Mouse (Mus musculus): ENCODE results near the gene Zswim8. TPM values are rescaled to one million over a fixed set of nuclear protein-coding genes. Genes with fewer than 3 reads are reported as not detected.

Gene Zswim8
- polyA plus RNA-seq, 1 experiment from 2014 or later, result 22.3 TPM

GRCm38 (mm10) chr14:20733952-20734774 lies 26.8 kb downstream of the Zswim8 start, which contains the start of gene Ndst2:
Gene Ndst2, minus strand, starts transcription at chr14:20734562.
- Histone ChIP-seq H3K4me1 (ENCODE audit: control insufficient read depth, insufficient read depth, low read length) (peaks cover 29% of the 10 kb centered on the region), H3K36me3 (ENCODE audit: control insufficient read depth, insufficient read depth) (peaks cover 41% of the 10 kb centered on the region), H3K4me2 (ENCODE audit: low read depth, low read length) (peak within 1 kb of the TSS; percentile 92)

GRCm38 (mm10) chr14:20735052-20735451 lies 27.7 kb downstream of the Zswim8 start:
- Histone ChIP-seq H3K9ac (ENCODE audit: low read length) (peak overlapping the region; percentile 95), H3K27me3 (ENCODE audit: control insufficient read depth, insufficient read depth, low read length) (no peaks in the 10 kb centered on the region), H3K4me3 (ENCODE audit: low read length) (no peak overlapping the region), H3K4me1 (ENCODE audit: control insufficient read depth, insufficient read depth, low read length) (peaks cover 29% of the 10 kb centered on the region), H3K4me2 (ENCODE audit: low read depth, low read length) (no peak overlapping the region; the same call in 1 of the 2 replicates), H3K27ac (ENCODE audit: low read length) (peak overlapping the region; percentile 93), H3K36me3 (ENCODE audit: control insufficient read depth, insufficient read depth) (peaks cover 35% of the 10 kb centered on the region), H3K9me3 (replicated peaks; ENCODE audit: control insufficient read depth, low read length) (no peaks in the 10 kb centered on the region)
- no peak for ATAC-seq (replicated peaks; ENCODE audit: extremely low read depth, insufficient read depth, low FRiP score)
- 28% methylated on average over 2 of the region's 2 CpGs for WGBS

More at GRCm38 (mm10) chr14:20733952-20734774, 26.8 kb downstream of the Zswim8 start, which contains the start of gene Ndst2:
- H3K4me3 ChIP-seq (ENCODE audit: low read length), result peak within 1 kb of the TSS; percentile 88
- WGBS, result under 1% methylated on average over 73 of the region's 81 CpGs
- H3K27me3 ChIP-seq (ENCODE audit: control insufficient read depth, insufficient read depth, low read length), result no peaks in the 10 kb centered on the region
- peak within 1 kb of the TSS; percentile 93 for H3K27ac ChIP-seq (ENCODE audit: low read length)
- H3K9me3 ChIP-seq (replicated peaks; ENCODE audit: control insufficient read depth, low read length), result no peaks in the 10 kb centered on the region
- ATAC-seq (replicated peaks; ENCODE audit: extremely low read depth, insufficient read depth, low FRiP score), result peak; percentile 97
- H3K9ac ChIP-seq (ENCODE audit: low read length), result peak within 1 kb of the TSS; percentile 95

GRCm38 (mm10) chr14:20735892-20736390 lies 28.6 kb downstream of the Zswim8 start:
- WGBS, result 67% methylated on average over 13 of the region's 13 CpGs
- H3K36me3 ChIP-seq (ENCODE audit: control insufficient read depth, insufficient read depth), result peaks cover 27% of the 10 kb centered on the region; the same call in 1 of the 2 replicates
- H3K9me3 ChIP-seq (replicated peaks; ENCODE audit: control insufficient read depth, low read length), result no peaks in the 10 kb centered on the region
- H3K4me3 ChIP-seq (ENCODE audit: low read length), result no peak overlapping the region
- no peak overlapping the region for H3K9ac ChIP-seq (ENCODE audit: low read length)
- H3K4me2 ChIP-seq (ENCODE audit: low read depth, low read length), result no peak overlapping the region
- peak overlapping the region; percentile 93 for H3K27ac ChIP-seq (ENCODE audit: low read length)
- ATAC-seq (replicated peaks; ENCODE audit: extremely low read depth, insufficient read depth, low FRiP score), result no peak
- peaks cover 29% of the 10 kb centered on the region for H3K4me1 ChIP-seq (ENCODE audit: control insufficient read depth, insufficient read depth, low read length)
- H3K27me3 ChIP-seq (ENCODE audit: control insufficient read depth, insufficient read depth, low read length), result no peaks in the 10 kb centered on the region

GRCm38 (mm10) chr14:20737306-20737705 lies 30.0 kb downstream of the Zswim8 start:
- no peak overlapping the region for H3K27ac ChIP-seq (ENCODE audit: low read length)
- WGBS, result 25% methylated on average over 14 of the region's 14 CpGs
- H3K9ac ChIP-seq (ENCODE audit: low read length), result no peak overlapping the region
- H3K4me3 ChIP-seq (ENCODE audit: low read length), result no peak overlapping the region
- H3K4me1 ChIP-seq (ENCODE audit: control insufficient read depth, insufficient read depth, low read length), result peaks cover 27% of the 10 kb centered on the region
- no peaks in the 10 kb centered on the region for H3K9me3 ChIP-seq (replicated peaks; ENCODE audit: control insufficient read depth, low read length)
- H3K36me3 ChIP-seq (ENCODE audit: control insufficient read depth, insufficient read depth), result peaks cover 29% of the 10 kb centered on the region
- H3K27me3 ChIP-seq (ENCODE audit: control insufficient read depth, insufficient read depth, low read length), result no peaks in the 10 kb centered on the region
- H3K4me2 ChIP-seq (ENCODE audit: low read depth, low read length), result no peak overlapping the region
- no peak for ATAC-seq (replicated peaks; ENCODE audit: extremely low read depth, insufficient read depth, low FRiP score)

GRCm38 (mm10) chr14:20738511-20738910 lies 31.2 kb downstream of the Zswim8 start:
- Histone ChIP-seq H3K27ac (ENCODE audit: low read length) (no peak overlapping the region), H3K4me1 (ENCODE audit: control insufficient read depth, insufficient read depth, low read length) (peaks cover 21% of the 10 kb centered on the region), H3K27me3 (ENCODE audit: control insufficient read depth, insufficient read depth, low read length) (no peaks in the 10 kb centered on the region), H3K4me3 (ENCODE audit: low read length) (no peak overlapping the region), H3K9ac (ENCODE audit: low read length) (no peak overlapping the region), H3K36me3 (ENCODE audit: control insufficient read depth, insufficient read depth) (peaks cover 33% of the 10 kb centered on the region), H3K9me3 (replicated peaks; ENCODE audit: control insufficient read depth, low read length) (no peaks in the 10 kb centered on the region), H3K4me2 (ENCODE audit: low read depth, low read length) (no peak overlapping the region)
- ATAC-seq (replicated peaks; ENCODE audit: extremely low read depth, insufficient read depth, low FRiP score), result no peak
- WGBS, result 55% methylated on average over 8 of the region's 8 CpGs

- Histone ChIP-seq H3K9ac (ENCODE audit: low read length) (no peak overlapping the region), H3K9me3 (replicated peaks; ENCODE audit: control insufficient read depth, low read length) (no peaks in the 10 kb centered on the region), H3K4me3 (ENCODE audit: low read length) (no peak overlapping the region), H3K27ac (ENCODE audit: low read length) (no peak overlapping the region), H3K27me3 (ENCODE audit: control insufficient read depth, insufficient read depth, low read length) (no peaks in the 10 kb centered on the region), H3K36me3 (ENCODE audit: control insufficient read depth, insufficient read depth) (peaks cover 44% of the 10 kb centered on the region), H3K4me1 (ENCODE audit: control insufficient read depth, insufficient read depth, low read length) (peaks cover 8% of the 10 kb centered on the region), H3K4me2 (ENCODE audit: low read depth, low read length) (no peak overlapping the region)
- 0 out of 2 replicates have a peak, but pooled peaks have one; percentile 18 for ATAC-seq (replicated peaks; ENCODE audit: extremely low read depth, insufficient read depth, low FRiP score)
- WGBS, result 82% methylated on average over 9 of the region's 9 CpGs
These were observed 33.9 kb downstream of the Zswim8 start for GRCm38 (mm10) chr14:20741301-20741700.

- Histone ChIP-seq H3K27me3 (ENCODE audit: control insufficient read depth, insufficient read depth, low read length) (no peaks in the 10 kb centered on the region), H3K4me3 (ENCODE audit: low read length) (no peak overlapping the region), H3K27ac (ENCODE audit: low read length) (no peak overlapping the region), H3K9me3 (replicated peaks; ENCODE audit: control insufficient read depth, low read length) (no peaks in the 10 kb centered on the region), H3K4me1 (ENCODE audit: control insufficient read depth, insufficient read depth, low read length) (peaks cover 12% of the 10 kb centered on the region), H3K9ac (ENCODE audit: low read length) (no peak overlapping the region), H3K4me2 (ENCODE audit: low read depth, low read length) (no peak overlapping the region), H3K36me3 (ENCODE audit: control insufficient read depth, insufficient read depth) (peaks cover 30% of the 10 kb centered on the region)
- ATAC-seq (replicated peaks; ENCODE audit: extremely low read depth, insufficient read depth, low FRiP score), result no peak
- 66% methylated on average over 3 of the region's 3 CpGs for WGBS
These were observed 36.3 kb downstream of the Zswim8 start for GRCm38 (mm10) chr14:20743614-20744013.

GRCm38 (mm10) chr14:20746935-20747334 lies 39.6 kb downstream of the Zswim8 start:
- H3K9me3 ChIP-seq (replicated peaks; ENCODE audit: control insufficient read depth, low read length), result no peaks in the 10 kb centered on the region
- ATAC-seq (replicated peaks; ENCODE audit: extremely low read depth, insufficient read depth, low FRiP score), result no peak
- no peak overlapping the region for H3K27ac ChIP-seq (ENCODE audit: low read length)
- peaks cover 22% of the 10 kb centered on the region for H3K36me3 ChIP-seq (ENCODE audit: control insufficient read depth, insufficient read depth)
- H3K4me2 ChIP-seq (ENCODE audit: low read depth, low read length), result no peak overlapping the region
- H3K4me1 ChIP-seq (ENCODE audit: control insufficient read depth, insufficient read depth, low read length), result peaks cover 29% of the 10 kb centered on the region
- H3K27me3 ChIP-seq (ENCODE audit: control insufficient read depth, insufficient read depth, low read length), result no peaks in the 10 kb centered on the region
- H3K9ac ChIP-seq (ENCODE audit: low read length), result no peak overlapping the region
- WGBS, result 80% methylated on average over 3 of the region's 3 CpGs
- no peak overlapping the region for H3K4me3 ChIP-seq (ENCODE audit: low read length)

GRCm38 (mm10) chr14:20748388-20748787 lies 41.0 kb downstream of the Zswim8 start:
- WGBS, result 49% methylated on average over 4 of the region's 4 CpGs
- peaks cover 29% of the 10 kb centered on the region for H3K4me1 ChIP-seq (ENCODE audit: control insufficient read depth, insufficient read depth, low read length)
- no peaks in the 10 kb centered on the region for H3K27me3 ChIP-seq (ENCODE audit: control insufficient read depth, insufficient read depth, low read length)
- H3K9ac ChIP-seq (ENCODE audit: low read length), result peak overlapping the region; percentile 19; the same call in 1 of the 2 replicates
- H3K27ac ChIP-seq (ENCODE audit: low read length), result peak overlapping the region; percentile 84
- peaks cover 23% of the 10 kb centered on the region for H3K36me3 ChIP-seq (ENCODE audit: control insufficient read depth, insufficient read depth)
- ATAC-seq (replicated peaks; ENCODE audit: extremely low read depth, insufficient read depth, low FRiP score), result 0 out of 2 replicates have a peak, but pooled peaks have one; percentile 42
- H3K4me3 ChIP-seq (ENCODE audit: low read length), result no peak overlapping the region
- H3K4me2 ChIP-seq (ENCODE audit: low read depth, low read length), result no peak overlapping the region
- no peaks in the 10 kb centered on the region for H3K9me3 ChIP-seq (replicated peaks; ENCODE audit: control insufficient read depth, low read length)
